Mouse (Mus musculus): ENCODE results near the gene Syt12. TPM values are rescaled to one million over a fixed set of nuclear protein-coding genes. Genes with fewer than 3 reads are reported as not detected.

Syt12 gene
- polyA plus RNA-seq (2014; fragmentation: Illumina TruSeq; extraction: RNeasy Lipid Tissue Mini Kit (QIAGEN cat#74804); ENCODE audit: low read depth, low replicate concordance): 0.11 TPM

GRCm38 (mm10) chr19:4477345-4478189, at the start of gene Syt12:
TSS of gene Syt12 (minus strand) at chr19:4477447.

DNA sequence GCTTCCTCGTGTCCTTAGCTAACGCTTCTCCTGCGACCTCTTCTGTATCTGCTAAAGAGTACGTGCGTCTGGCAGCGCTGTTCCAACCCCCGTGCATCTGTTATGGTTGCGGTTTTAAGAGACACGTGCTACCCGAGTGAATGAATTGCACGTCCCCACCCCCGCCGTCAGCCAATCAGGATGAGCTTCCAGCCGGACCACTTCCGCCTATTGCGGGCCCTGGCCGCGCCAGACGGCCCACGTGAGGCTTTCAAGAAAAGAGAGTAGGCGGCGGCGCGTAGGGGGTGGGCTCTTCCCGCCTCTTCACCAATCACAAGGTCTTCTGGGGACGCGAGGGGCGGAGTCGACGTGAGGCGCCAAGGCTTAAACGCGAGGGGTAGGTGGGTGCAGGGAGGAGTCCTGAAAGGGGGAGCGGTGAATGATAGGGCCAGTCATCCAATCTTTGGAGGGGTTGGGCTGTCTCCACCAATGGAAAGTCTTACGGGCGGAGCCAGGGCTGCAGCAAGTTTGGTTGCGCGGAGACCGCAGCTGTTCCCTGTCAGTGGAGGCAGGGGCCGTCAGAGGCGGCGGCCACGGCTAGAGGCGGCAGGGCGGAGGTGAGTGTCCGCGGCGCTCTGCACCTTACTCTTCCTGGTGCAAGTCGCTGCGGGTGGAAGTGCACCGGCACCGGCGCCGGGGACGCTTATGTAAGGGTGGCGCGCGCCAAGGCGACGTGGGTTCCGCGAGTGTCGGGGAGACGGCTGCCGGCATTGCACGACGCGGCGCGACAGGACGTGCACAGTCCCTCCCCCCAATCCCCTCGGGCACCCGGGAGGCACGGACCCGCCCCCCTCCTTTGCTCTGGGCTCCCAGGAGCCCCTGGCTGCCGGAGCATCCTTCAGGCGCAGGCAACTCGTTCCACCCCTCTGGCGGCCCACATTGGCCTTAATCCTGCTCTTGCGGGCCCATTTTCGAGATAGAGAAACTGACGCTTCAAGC, 33.0 kb upstream of the Syt12 start, which contains the start of gene Pcx:
Gene Pcx, plus strand, starts transcription at position 487 of the 978 bp plus-strand sequence.

GRCm38 (mm10) chr19:4498062-4498933, 21.1 kb upstream of the Syt12 start, which contains the start of gene 2010003K11Rik:
TSS of gene 2010003K11Rik (minus strand) at chr19:4498583.

GRCm38 (mm10) chr19:4439161-4439801, 38.0 kb downstream of the Syt12 start, which contains the start of gene Rhod:
TSS of gene Rhod (minus strand) at chr19:4439432.

DNA sequence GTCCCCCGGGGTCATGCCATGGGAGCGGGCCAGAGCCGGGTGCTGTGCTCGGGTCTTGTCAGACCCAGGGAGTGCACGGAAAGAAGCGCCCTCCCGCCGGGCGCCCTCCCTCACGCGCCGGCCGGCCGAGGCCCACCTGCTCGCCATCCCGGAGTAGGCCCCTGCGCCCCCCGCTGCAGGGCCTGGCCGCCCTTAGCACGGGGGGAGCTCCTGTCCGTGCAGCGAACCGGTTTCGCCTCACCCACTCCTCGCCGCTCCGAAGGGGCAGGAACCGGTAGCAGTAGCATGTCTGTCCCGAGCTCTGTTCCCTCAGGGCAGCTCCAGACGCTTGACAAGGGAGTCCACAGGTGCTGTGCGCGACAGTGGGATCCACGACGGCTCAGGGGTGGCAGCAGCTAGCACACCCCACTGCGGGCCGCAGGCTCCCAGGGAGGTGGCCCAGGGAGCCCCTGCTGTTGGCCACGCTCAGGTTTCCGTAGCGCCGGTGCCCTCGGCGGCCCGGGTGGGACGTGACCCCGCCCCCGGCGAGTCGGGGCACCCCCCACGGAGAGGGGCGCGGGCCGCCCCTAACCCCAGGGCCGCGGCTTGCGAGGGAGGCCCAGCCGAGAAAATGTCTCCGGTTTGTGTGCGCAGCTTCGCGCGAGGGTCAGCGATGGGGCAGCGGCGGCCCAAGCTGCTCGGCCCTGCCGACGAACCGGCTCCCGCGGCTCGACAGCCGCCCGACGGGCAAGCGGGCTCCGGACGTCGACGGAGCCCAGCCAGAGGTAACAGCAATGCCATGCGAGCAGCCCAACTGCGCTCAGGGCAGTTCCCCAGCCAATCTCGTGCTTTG, 79.2 kb downstream of the Syt12 start, which contains the start of gene Kdm2a:
Gene Kdm2a, minus strand, starts transcription at position 488 of the 832 bp plus-strand sequence.

Other genes with a start within 250 kb of the Syt12 start
- 1.7 TPM for gene Pold4, start 245.5 kb downstream of the Syt12 start, polyA plus RNA-seq (2014; fragmentation: Illumina TruSeq; extraction: RNeasy Lipid Tissue Mini Kit (QIAGEN cat#74804); ENCODE audit: low read depth, low replicate concordance)
- gene Ssh3, start 208.3 kb downstream of the Syt12 start, polyA plus RNA-seq (2014; fragmentation: Illumina TruSeq; extraction: RNeasy Lipid Tissue Mini Kit (QIAGEN cat#74804); ENCODE audit: low read depth, low replicate concordance): 1.8 TPM
- gene Ankrd13d, start 194.3 kb downstream of the Syt12 start, polyA plus RNA-seq (2014; fragmentation: Illumina TruSeq; extraction: RNeasy Lipid Tissue Mini Kit (QIAGEN cat#74804); ENCODE audit: low read depth, low replicate concordance): not detected
- gene Grk2, start 171.2 kb downstream of the Syt12 start, polyA plus RNA-seq (2014; fragmentation: Illumina TruSeq; extraction: RNeasy Lipid Tissue Mini Kit (QIAGEN cat#74804); ENCODE audit: low read depth, low replicate concordance): 4.7 TPM
- gene Kdm2a, start 79.2 kb downstream of the Syt12 start, polyA plus RNA-seq (2014; fragmentation: Illumina TruSeq; extraction: RNeasy Lipid Tissue Mini Kit (QIAGEN cat#74804); ENCODE audit: low read depth, low replicate concordance): 28.1 TPM
- gene Rhod, start 38.0 kb downstream of the Syt12 start, polyA plus RNA-seq (2014; fragmentation: Illumina TruSeq; extraction: RNeasy Lipid Tissue Mini Kit (QIAGEN cat#74804); ENCODE audit: low read depth, low replicate concordance): 5.9 TPM
- gene 2010003K11Rik, start 21.1 kb upstream of the Syt12 start, polyA plus RNA-seq (2014; fragmentation: Illumina TruSeq; extraction: RNeasy Lipid Tissue Mini Kit (QIAGEN cat#74804); ENCODE audit: low read depth, low replicate concordance): 3.1 TPM
- 10.8 TPM for gene Pcx, start 33.0 kb upstream of the Syt12 start, polyA plus RNA-seq (2014; fragmentation: Illumina TruSeq; extraction: RNeasy Lipid Tissue Mini Kit (QIAGEN cat#74804); ENCODE audit: low read depth, low replicate concordance)
- gene Lrfn4, start 138.2 kb upstream of the Syt12 start, polyA plus RNA-seq (2014; fragmentation: Illumina TruSeq; extraction: RNeasy Lipid Tissue Mini Kit (QIAGEN cat#74804); ENCODE audit: low read depth, low replicate concordance): not detected
- 1.7 TPM for gene Rce1, start 148.2 kb upstream of the Syt12 start, polyA plus RNA-seq (2014; fragmentation: Illumina TruSeq; extraction: RNeasy Lipid Tissue Mini Kit (QIAGEN cat#74804); ENCODE audit: low read depth, low replicate concordance)
- gene Gm960, start 221.2 kb upstream of the Syt12 start, polyA plus RNA-seq (2014; fragmentation: Illumina TruSeq; extraction: RNeasy Lipid Tissue Mini Kit (QIAGEN cat#74804); ENCODE audit: low read depth, low replicate concordance): 0.19 TPM
- 2.0 TPM for gene Sptbn2, start 233.7 kb upstream of the Syt12 start, polyA plus RNA-seq (2014; fragmentation: Illumina TruSeq; extraction: RNeasy Lipid Tissue Mini Kit (QIAGEN cat#74804); ENCODE audit: low read depth, low replicate concordance)

All from liver, adult 10 weeks (tissue).